Mouse (Mus musculus) ES-Bruce4 (cell line): ENCODE data around the gene Wnt10b.

ENCODE experiments used
- CTCF ChIP-seq: IDR thresholded peaks from one replicate; pipeline ENCODE4 v1.8.1; 2011; ENCODE audit warnings: low read depth, low read length
- EP300 ChIP-seq: IDR thresholded peaks from 2 replicates; pipeline ENCODE4 v1.6.1; 2011; ENCODE audit warnings: low read depth, low read length; ENCODE audit not compliant: insufficient read depth

DNA sequence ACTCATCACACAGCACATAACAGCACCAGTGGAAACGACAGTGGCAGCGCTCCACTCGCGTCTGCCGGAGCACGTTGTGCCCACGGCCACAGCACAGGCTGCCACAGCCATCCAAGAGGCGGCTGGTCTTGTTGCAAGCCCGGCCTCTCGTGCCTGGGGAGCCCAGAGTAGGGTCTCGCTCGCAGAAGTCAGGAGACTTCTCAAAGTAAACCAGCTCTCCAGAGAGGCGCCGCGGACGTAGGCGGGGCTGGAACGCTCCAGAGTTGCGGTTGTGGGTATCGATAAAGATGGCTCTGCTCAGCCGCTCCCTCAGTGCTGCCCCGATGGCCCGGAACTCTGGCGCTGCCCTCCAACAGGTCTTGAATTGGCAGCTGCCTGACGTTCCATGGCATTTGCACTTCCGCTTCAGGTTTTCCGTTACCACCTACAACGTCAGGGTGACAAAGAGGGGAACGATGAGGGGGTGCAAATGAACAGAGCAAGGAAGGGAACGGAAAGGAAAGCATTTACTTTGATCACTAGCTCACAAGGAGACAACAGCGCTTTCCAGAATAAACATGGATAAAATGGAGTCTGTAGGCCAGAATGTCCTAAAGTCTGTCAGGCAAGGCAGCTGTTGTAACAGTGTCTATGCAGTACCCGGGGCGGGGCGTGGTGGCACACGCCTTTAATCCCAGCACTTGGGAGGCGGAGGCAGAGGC lies 5.3 kb downstream of the Wnt10b start:
- no peak for TF ChIP-seq EP300
- no peak for TF ChIP-seq CTCF
